Mouse (Mus musculus) heart, postnatal 36 days (tissue): Measurements from ENCODE around the gene Ndufs2. TPM values are rescaled to one million over a fixed set of nuclear protein-coding genes. Genes with fewer than 3 reads are reported as not detected.

ENCODE experiments used
- DNase-seq, 2 experiments: peaks; one replicate each; pipeline ENCODE4 v3.0.0; 2021 to 2022
- intact Hi-C: fragments of 180-260 bp; cut with DNase I; formaldehyde crosslinking; loops from one replicate; pipeline ENCODE4 v1.15.1; 2025
- total RNA-seq, 2 experiments: library from RNA; stranded (reverse); gene quantifications; 2 replicates each; pipeline ENCODE4 v1.2.3; 2021

The Ndufs2 gene
- total RNA-seq, 2 experiments from 2014 or later, result 1,421 to 1,530 TPM

DNA sequence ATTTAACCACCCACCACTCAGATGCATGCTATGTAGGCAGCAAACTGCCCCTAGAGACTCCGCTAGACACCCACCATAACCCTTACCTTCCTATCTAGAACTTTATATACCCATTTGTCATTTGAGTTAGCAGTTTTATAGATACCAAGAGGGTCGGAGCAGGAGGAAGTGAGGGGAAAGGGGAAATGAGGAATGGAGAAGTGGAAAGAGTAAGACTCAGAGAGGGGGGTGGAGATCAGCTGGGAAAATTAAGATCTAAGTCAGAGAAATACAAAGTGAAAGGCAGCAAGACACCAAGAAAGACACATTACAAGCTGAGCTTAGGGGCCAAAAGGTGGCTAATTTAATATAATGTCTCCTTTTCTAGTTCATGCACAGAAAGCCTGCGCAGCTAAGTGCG lies 16.6 kb downstream of the Ndufs2 start:
- intact Hi-C loops, result no loop called here
- DNase-seq, result no peak

DNA sequence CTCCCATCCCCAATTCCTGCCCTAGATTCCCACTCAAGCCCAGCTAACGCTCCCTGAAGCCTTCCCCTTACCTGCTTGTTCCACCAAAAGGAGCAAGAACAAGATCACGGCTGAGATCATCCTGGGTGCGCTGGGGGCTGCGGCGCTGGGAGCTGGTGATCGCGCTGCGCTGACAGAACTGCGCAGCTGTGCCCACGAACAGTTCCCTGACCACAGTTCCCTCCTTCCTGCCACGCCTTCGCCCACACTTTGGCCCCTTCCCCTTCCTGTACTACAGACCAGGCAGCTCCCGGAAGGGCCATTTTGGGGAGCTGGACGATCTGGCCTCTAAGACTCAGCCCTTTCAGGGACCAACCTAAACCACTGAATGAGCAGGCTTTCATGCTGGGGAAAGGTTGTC lies 17.1 kb downstream of the Ndufs2 start, which contains the start of gene Fcer1g:
Fcer1g (minus strand) TSS at position 240 of the 400 bp plus-strand sequence.
- peak; percentile 49 to 52 for DNase-seq
- intact Hi-C loops, result no loop called here

DNA sequence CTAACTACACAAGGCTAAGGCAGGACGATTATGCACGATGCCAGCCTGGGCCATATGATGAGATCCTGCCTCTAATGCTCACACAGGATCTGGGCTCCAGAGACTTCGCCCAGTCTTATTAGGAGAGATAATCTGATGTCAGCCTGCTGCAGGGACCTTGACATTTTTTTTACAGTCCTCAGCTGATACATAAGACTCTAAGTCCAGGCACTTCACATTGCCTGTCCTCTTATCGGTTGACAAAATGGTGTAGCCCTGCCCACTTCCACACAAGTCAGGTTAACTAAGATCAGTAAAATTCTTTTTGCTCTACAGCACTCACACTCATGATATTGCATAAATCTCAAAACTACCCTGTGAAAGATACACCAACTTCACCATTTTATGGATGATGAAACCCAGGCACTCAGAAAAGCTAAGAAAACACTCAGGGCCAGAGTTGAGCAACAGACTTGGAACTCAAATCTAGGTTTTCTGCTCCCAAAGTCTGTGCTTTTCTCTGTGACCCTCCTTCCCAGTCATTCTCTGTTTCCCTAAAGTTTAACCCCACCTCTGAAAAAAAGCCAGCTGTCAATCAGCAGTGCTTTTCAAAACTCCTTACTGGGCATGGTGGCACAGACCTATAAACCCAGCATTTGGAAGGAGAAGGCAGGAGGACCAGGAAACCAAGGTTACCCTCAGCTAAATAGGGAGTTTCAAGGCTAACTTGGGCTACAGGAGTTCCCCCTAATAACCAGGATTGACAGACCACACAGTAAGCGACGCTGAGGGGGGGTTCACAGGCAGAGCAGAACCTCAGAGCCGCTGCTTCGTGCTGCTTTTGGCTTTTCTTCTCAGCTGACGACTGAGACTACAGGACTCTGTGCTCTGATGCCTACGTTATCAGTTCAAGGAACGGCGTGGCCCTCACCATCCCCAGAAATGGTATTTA lies 18.1 kb downstream of the Ndufs2 start:
- intact Hi-C loops, result no loop called here

DNA sequence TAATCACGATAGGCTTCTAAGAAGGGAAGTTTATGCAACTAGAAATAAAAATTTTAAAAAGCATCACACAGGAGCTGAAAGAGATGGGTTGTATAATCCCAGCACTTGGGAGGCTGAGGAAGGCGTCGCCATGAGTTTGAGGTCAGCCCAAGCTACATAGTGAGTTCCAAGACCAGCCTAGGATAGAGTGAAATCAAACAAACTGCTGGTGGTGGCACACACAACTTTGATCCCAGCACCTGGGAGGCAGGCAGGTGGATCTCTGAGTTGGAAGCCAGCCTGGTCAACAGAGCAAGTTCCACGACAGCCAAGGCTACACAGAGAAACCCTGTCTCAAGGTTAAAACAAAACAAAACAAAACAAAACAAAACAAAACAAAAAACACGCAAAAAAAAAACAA lies 18.8 kb downstream of the Ndufs2 start:
- no peak for DNase-seq
- intact Hi-C loops, result no loop called here

More for the DNA sequence above, 18.1 kb downstream of the Ndufs2 start:
- no peak for DNase-seq

DNA sequence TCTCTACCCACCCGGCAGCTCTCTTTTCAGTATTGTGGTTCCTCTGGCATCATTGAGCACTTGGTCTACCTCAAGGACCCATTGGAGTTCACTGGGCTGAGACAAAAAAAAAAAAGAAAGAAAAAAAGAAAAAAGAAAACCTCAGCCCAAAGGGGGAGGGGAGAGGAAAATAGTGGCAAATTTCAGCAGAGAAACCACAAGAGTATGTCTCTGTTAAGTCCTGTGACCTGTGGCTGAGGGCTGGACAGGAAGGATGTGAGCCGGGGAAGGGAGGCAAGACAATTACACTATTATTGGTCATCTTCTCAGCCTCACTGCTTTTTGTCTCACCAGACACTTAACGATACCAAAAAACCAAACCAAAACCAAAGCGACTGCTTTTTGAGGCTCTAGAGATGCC lies 19.3 kb downstream of the Ndufs2 start:
- intact Hi-C loops, result no loop called here
- DNase-seq, result no peak

DNA sequence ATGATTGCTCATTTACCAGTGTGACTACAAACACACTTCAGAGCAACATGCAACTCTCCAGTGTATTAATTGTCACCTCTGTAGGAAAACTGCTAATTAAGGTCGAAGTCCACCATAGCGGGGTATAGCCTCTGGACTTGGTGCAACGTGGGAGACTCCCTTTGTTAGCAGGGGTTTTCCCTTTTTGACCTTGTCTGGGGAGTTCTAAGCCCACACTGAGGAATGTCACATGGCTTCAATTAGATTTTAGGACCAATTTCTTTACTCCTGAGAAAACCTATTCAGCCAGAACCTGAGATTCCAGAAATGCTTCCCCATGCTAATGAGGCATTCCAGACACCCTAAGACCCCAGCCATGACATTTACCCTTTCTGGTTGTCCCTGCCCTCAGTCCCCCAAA lies 21.0 kb downstream of the Ndufs2 start:
- intact Hi-C loops, result no loop called here
- DNase-seq, result no peak

DNA sequence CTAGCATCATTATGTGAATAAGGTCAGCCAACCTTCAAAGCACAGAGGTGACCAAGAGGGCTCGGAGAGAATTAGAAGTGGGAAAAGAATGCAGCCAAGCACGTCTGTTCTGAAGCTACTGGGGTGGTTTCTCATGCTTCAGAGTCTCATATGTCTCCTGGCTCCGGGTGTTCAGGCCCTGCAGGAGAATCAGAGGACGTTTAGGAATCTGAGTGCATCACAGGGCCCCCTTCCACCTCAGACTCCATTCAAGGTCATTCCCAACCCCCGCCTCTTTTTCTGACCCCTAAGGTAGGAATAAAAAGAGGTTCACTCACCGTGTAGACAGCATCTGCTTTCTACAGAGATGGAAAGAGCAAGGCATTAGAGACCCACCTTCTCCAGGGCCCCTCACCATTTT lies 21.4 kb downstream of the Ndufs2 start:
- no peak for DNase-seq
- intact Hi-C loops, result no loop called here

DNA sequence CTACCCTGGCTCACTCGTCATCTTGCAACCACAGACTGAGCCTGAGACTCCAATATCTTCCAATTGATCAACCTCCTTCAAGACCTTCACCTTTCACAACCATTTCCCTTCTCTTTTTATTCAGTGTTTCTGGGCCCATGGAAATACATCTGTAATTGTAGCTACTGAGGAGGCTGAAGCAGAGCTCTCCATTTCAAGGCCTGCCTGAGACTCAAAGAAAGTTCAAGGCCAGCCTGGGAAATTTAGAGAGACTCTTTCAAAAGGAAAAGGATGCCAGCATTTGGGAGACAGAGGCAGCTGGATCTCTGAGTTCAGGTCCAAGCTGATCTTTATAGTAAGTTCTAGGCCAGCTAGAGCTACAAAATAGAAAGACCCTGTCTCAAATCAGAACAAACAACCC lies 23.3 kb downstream of the Ndufs2 start:
- no peak for DNase-seq
- intact Hi-C loops, result no loop called here

DNA sequence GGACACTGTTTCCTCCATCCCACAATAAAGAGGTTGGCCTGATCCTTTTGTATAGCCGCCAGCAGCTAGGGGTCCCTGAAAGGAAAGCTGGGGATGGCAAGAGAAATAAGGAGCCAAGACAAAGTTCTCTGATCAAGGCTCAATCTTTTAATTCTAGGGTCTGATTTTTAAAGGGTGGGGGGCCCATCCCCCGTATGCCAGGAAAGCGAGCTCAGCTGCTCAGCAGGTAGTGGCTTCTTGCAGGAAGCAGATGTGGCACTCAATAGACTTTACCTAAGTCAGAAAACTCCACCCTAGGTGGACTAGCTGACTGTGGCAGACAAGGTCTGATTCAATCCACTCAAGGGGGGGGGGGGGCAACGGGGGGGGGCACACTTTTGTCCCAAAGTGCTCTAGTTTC lies 24.4 kb downstream of the Ndufs2 start:
- intact Hi-C loops, result no loop called here
- no peak for DNase-seq

DNA sequence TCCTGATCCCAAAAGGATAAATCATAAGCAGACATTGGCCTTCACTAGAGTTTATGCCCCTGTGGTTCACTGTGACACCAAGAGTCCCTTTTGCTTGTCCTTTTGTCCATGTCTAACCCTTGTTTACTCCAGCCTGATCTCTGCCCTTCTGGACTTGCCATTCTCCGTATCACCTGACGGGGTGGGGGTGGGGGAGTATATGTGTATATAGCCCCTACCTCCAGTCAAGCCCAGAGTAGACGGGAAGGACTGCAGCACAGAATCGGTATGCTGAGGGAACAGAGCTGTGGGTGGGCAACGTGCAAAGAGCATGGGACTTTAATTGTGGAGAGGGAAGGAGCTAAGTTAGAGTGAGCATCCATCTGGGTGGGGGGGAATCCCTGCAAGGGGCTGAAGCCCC lies 26.3 kb downstream of the Ndufs2 start, which contains the start of gene Apoa2:
Apoa2 (plus strand) TSS at position 198 of the 400 bp plus-strand sequence.
- no peak for DNase-seq
- intact Hi-C loops, result no loop called here

DNA sequence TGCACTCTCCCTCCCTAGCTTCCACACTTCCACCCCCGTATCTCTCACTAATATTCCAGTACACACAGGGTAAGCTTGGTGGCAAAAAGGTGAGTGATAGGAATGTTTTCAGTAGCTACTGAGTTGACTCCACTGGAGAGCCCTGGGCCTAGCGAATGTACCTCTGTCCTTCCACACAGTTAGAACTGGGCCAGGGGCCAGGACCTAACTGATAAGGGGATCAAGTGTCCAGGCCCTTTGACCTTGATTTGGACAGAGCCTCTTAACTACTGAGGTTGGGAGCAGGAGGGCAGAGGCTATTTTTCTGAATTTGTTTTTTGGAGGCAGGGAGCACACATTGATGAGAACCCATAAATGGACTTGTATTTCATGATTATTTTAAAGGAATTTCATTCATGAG lies 27.4 kb downstream of the Ndufs2 start:
- intact Hi-C loops, result loop anchor here (2.0 kb wide), 3 partner anchors 23 to 63 kb away; partner anchors contain the start of gene Usp21
- DNase-seq, result no peak

DNA sequence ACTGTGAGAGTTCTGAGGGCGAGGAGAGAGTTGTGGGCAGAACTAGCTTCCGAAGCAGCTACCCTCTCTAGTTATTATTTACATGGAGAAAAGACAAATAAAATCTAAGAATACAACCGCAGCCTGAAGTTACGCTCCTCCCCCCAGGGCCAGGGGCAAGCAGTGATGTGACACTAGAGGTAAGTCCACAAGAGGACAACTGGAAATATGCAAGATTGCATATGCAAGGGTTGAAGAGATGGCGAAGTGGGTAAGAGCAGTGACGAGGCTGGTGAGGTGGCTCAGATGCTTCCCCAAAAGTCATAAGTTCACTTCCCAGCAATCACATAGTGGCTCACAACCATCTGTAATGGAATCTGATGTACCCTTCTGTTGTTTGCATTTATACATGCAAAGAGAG lies 28.0 kb downstream of the Ndufs2 start:
- no peak for DNase-seq
- intact Hi-C loops, result loop anchor here (2.0 kb wide), 3 partner anchors 24 to 64 kb away; partner anchors contain the start of gene Usp21

DNA sequence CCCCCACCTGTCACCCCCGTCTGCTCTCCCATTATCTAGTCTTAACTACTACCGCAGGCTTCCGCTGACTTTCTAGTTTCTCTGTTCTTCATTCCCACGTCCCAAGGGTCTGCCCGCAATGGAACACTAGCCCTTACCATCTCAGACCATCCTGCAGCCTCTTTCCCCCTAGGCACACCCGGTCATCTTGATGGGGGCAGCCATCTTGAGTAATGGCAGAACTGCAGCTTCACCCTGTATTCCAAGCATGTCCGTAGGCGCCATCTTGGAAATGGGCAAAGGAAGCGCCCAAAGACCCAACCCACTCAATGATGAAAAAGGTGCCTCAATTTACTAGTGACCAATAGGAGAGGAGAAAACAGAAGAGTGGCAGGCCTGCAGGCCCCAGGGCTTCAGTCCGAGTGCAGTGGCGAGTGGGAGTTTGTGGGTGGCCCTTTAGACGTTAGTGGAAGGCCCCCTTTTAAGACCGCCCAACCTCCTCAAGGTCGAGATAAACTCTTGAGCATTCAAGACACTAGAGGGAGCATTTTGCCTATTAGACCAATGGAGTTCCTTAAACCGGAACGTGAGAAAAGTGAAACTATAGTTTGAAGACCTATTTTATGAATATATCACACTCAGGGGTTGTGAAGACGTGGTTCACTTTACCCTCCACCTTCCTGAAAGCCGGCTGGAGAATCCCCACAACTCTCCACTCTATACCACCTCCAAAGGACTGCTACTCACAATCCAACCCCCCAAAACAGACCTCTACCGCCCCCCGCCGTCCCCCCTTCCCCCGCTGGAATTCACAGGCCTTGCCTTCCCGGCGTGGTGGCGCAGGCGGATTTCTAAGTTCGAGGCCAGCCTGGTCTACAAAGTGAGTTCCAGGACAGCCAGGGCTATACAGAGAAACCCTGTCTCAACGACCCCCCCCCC lies 28.7 kb downstream of the Ndufs2 start, which contains the start of gene Tomm40l:
Tomm40l (minus strand) TSS at position 277 of the 918 bp plus-strand sequence.
- intact Hi-C loops, result loop anchor here (2.0 kb wide), 3 partner anchors 24 to 64 kb away; partner anchors contain the start of gene Usp21

DNA sequence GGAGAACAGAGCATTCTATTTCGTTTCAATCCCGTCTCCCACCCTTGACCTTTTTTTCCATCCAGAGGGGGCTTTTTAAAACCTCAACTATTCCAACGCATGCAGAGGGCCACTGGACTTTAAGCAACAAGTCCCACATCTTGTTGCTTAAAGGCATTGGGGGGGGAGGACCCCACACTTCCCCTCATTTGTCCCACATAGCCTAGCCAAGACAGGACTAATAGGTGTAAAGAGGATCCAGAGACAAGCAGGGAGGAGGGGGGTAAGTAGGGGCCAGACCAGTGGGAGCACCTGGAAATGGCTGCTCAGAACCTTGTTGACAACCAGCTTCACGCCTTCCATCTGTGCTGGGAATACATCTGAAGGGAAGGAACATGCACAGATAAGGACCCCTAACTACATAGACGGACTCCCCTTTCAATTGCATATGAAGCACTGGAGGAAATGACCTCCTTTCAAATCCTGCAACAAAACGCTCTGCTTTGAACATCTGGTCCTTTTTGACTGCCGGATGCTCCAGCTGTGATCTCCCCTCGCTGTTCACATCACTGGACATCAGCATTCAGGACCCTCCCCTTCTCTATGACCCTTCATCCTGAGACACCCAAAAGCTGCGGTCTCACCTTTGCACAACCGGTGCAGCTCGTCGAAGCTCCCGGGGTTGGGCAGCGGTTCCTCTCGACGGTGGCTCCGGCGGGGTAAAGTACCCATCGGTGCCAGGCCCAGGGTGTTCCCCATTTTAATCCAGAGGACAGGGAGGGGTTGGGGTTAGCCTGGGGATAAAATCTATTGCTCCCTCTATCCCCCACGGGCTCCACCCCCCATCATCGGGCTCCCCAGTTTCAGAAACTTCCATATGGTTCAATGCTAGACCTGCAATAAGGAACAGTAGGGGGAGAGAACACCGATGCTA lies 29.7 kb downstream of the Ndufs2 start:
- intact Hi-C loops, result loop anchor here (2.0 kb wide), 4 partner anchors 25 to 65 kb away; partner anchors contain the start of gene Usp21
- DNase-seq, result no peak

More for the DNA sequence above, 28.7 kb downstream of the Ndufs2 start, which contains the start of gene Tomm40l:
- peak; percentile 86 to 88 for DNase-seq

DNA sequence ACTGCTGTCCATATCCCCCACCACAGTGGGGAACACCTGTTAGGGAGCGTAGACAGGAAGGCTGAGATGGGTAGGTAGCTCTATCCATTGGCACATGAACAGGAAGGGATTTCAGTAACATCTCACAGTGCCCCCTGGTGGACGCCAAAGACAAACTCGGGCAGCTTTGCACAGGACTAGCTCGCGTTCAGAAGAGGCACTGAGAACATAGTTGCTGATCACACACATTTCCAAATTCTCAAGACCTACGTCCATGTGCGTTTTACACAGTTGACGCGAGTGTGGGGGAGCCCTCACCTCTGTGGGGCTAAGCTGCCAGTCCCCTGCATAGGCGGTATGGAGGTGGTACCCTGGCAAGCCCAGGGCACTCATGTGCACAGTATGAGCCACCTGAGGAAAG lies 30.3 kb downstream of the Ndufs2 start:
- intact Hi-C loops, result loop anchor here (1.0 to 2.0 kb wide), 3 partner anchors 26 to 103 kb away; no protein-coding TSS in a partner anchor
- peak; percentile 87 to 91 for DNase-seq

DNA sequence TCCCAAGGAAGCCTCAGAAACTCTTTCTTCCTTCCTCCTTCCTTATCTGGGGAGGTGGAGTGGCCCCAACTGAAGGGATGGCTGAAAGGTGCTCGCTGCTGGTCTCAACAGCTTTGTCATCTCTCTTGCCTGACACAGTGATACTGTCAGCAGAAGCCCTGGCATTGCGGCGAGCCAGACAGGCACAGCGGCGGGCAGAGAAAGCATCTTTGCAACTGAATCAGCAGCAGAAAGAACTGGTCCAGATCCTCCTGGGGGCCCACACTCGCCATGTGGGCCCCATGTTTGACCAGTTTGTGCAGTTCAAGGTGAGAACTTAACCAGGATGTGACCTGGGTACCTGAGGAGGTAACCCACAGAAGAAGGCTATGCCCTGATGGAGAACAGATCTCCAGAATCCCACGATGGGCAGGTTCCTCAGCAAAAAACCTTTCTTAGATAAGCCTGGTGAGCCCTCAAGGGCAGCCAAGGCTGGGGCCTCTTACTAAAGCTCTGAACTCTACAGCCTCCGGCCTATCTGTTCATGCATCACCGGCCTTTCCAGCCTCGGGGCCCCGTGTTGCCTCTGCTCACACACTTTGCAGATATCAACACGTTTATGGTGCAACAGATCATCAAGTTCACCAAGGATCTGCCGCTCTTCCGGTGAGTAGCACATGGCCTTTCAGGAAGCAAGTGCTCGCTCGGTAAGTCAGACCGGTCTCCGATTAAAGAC lies 34.8 kb downstream of the Ndufs2 start:
- DNase-seq, result no peak
- intact Hi-C loops, result no loop called here

DNA sequence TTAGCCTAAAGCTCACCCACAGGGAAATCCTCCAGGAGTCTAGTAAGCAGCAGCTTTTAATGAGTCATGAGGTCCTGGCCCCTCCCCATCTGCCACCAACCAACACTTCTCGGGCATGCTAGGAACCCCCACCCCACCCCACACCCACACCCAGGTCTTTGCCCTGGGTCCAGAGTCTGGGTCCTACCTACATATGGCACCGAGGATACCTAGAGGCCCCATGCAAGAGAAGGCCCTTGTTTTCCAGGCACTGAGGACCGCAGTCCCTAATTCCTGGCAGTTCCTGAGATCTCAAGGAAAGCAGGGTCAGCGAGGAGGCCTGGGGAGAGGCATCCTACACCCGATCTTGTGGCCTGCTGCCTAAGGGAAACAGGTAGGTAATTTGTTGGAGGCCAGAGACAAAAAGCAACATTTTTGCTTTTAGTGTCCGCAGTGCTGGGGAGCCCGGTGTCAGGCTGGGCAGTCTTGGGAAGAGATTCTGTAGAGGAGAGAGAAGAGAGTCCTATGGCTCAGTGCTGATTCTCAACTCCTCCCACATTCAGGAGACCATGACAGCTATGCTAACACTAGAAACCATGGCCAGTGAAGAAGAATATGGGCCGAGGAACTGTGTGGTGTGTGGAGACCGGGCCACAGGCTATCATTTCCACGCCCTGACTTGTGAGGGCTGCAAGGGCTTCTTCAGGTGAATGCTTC lies 37.2 kb downstream of the Ndufs2 start, which contains the start of gene Nr1i3:
Nr1i3 (plus strand) TSS at position 170 of the 696 bp plus-strand sequence.
- no peak for DNase-seq
- intact Hi-C loops, result no loop called here

DNA sequence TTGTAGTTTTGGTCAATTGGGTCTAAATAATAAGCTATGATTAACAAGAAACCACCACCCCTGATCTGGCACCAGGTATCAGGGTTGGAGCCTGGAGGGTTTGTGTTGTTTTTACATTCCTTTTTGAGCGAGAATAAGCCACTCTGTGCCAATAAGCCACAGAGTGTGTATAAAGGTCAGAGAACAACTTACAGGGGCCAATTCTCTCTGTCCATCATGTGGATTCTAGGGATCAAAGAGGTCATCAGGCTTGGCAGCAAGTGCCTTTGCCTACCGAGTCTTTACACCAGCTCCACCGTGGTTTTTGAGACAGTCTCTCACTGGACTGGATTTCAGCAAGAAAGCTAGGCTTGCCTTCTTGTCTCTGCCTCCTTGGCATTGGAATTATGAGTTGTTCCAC lies 38.3 kb downstream of the Ndufs2 start:
- intact Hi-C loops, result no loop called here
- DNase-seq, result no peak
